Mouse (Mus musculus) MEL-GATA-1-ER (cell line): Measurements from ENCODE around the gene Bcl7c.

Experiments
- DNase-seq: peaks from one replicate; pipeline ENCODE4 v3.0.0-alpha.2; 2012; ENCODE audit warnings: low read depth; ENCODE audit errors: extremely low read depth

The Bcl7c gene

GRCm38 (mm10) chr7:127685304-127686018 lies 23.3 kb downstream of the Bcl7c start:
- DNase-seq: no peak

- DNase-seq: no peak
Measured at GRCm38 (mm10) chr7:127681888-127682553, 26.7 kb downstream of the Bcl7c start.

DNA sequence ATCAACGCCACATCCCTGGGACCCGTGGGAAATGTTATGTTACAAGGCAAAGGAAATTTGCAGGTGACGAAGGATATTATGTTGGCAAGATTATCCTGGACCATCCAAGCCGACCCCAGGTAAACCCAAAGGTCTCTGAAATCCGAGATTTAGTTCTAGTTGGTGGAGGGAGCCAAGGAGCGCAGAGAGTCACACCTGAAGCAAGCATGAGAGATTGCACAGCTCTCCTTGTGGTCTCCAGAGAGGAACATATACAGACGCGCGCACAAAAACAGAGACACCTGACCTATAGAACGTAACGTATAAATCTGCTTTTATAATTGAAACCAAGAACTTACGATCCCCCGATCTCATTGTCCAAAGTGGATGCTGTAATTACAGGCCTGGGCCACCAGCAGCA lies 28.2 kb downstream of the Bcl7c start:
- no peak for DNase-seq

DNA sequence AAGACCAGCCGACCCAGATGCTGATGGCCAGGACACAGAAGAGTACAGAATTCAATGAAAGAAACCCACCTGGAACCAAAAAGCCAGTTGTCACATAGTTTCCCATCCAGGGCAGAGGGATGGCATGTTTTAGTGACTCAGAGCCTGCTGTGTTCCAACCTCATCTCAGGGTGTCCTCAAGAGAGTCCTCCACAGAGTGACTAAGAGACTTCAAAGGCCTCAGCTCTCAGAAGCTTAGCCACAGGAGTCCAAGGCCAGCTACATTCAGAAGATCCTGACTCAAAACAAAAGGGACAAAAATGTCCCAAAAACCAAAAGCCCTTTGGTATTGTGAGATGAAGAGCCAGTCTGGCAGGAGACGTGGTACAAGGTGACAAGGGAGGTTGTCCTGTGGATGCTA lies 29.9 kb downstream of the Bcl7c start:
- DNase-seq: no peak

- no peak for DNase-seq
Measured at GRCm38 (mm10) chr7:127677609-127678008, 31.1 kb downstream of the Bcl7c start.

DNA sequence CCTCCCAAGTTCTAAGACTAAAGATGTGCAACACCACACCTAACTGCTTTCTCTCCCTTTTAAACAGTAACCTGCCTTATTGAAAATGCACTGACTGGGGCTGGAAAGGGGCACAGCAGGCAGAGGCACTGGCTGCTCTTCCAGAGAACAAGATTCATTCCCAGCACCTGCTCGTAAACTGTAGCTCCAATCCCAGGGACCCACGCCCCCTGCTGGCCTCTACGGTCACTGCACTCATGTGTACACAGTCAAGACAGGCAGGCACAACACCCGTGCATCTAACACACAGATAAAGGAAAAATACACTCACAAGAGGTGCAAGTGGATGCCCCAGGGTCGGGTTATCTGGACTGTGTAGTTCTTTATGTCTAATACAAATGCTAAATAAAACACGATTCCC lies 31.7 kb downstream of the Bcl7c start:
- DNase-seq: peak; percentile 35

GRCm38 (mm10) chr7:127675391-127675811 lies 33.3 kb downstream of the Bcl7c start:
- no peak for DNase-seq

DNA sequence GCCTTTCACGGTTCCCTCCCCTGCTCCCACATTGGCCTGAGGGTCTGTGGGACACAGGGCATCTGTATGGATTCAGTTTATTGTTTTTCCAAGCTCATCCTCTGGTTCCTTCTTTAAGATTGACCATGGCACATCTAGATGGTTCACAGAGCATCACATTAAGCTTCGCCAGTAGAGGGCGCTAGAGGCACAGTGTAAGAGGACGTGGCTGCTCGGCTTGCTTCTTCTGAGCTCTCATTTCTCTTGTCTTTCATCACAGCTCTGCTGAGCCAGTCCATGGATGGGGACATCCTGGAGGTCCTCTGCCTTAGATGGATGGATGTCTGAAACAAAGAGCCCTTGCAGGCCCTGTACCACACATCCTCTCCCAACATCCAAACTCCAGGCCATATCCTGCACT lies 33.8 kb downstream of the Bcl7c start:
- peak; percentile 50 for DNase-seq

DNA sequence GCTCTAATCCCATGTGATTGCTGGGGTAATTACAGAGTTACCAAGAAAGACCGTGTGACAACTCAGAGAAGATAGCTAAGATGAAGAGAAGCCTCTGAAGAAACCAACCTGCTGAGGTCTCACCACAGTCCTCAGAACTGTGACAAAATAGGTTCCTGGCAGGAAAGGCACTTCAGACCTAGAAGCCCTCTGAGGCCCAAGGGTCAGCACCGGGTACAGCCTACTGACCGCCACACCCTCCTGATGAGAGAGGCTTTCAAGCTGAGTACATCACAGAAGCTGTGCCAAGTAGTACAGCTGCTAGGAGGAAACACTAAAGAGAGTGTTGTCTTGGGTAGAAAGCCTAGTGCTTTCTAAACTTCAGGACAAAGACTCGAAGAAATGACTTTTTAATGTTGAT lies 36.0 kb downstream of the Bcl7c start:
- DNase-seq: no peak

DNA sequence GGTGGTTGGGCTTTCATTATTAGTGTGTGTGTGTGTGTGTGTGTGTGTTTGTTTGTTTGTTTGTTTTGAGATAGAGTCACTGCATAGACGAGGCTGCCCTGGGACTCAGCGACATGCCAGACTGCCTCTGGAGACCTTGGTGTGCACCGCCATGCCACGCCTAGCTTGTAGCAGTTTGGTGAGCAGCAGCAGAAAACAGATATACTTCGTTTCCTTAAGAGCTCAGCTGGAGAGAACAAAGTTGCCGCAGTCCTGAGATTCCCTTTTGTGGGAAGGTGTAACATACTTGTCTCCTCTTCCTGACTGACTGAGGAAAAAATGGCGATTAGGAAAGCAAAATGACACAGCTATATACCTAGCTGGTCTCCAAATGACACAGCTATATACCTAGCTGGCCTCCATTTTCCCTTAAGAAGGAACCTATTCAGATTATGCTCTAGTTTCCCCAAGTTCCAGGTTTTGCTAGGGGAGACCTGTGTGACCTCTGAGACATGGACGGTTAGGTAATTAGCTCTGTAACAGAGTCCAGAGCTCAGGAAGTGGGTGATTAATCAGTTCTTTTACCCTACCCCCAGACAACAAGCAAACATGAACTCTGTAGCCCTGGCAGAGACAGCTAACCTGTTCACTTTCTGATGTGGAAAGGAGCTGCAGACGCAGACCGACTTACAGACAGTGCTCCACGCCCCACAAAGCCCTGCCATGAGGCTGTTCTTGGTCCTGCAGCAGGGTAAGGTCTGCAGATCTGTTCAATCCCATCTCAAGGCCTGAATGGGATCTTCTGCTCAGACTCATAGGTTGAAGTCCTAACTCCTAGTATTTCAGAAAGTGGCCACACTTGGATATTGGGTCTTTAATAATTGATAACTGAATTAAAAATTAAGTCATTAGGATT lies 36.6 kb downstream of the Bcl7c start:
- no peak for DNase-seq

DNA sequence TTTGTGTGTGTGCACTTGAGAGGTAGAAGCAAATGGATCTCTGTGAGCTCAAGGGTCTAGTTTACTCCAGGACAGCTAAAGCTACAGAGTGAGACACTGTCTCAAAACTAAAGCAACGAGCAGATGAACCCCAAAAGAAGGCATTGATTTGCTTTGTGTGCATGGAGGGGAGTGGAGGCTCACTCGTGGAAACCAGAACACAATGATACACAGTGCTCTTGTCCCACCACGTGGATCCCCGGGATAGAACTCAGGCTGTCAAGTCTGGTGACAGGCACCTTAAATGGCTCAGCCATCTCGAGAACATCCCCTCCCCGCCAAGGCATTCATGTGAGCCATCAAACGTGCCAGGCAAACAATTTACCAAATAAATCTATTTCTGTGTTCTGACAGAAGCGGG lies 41.6 kb downstream of the Bcl7c start:
- DNase-seq: no peak

DNA sequence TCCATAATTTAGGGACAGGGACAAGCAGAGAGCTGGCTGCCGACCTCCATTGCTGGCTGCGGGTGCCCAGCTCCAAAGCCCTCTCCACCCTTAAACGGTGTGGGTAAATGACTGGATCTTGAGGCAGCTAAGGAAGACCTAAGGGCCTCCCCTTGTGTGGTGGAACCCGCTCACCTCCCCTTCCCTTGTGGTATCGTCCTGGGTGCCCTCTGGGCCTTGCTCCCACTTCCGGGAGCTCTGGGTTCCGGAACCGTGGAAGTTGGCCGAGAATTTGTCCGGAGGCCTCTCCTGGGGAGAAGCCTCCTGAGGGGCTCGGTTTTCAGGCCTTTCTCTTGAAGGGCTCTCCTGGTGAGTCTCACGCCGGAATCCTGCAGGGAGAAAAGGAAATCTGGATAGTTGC lies 42.1 kb downstream of the Bcl7c start:
- no peak for DNase-seq

DNA sequence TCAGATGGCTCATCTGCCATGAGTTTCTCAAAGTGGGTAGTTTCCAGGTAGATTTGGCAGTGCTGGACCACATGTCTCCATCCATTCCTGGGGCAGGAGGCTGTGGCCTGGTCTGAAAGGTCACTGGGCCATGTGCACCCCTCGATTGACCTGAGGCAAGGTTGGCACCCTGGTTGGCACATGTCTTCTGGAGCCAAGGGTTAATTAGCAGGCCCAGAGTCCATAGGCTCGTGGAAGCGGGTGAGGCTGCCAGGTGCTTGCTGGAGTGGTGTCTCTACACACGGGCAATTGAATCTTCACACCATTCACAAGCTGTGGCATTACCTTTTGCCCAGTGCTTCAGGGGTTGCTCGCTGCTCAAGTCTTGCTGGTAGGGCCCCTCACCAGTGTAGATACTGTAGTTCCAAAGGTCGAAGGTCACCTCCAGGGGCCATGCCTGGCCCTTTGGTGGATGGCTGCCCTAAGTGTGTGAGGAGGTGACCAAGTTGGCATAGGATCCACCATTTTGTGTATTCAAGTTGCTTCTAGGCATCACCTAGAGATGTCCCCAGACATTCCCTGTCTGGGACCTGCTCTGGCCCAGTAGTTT lies 42.6 kb downstream of the Bcl7c start:
- DNase-seq: no peak

- no peak for DNase-seq
Measured at GRCm38 (mm10) chr7:127662926-127663325, 45.8 kb downstream of the Bcl7c start.

- no peak for DNase-seq
Measured at GRCm38 (mm10) chr7:127661833-127662232, 46.9 kb downstream of the Bcl7c start.

DNA sequence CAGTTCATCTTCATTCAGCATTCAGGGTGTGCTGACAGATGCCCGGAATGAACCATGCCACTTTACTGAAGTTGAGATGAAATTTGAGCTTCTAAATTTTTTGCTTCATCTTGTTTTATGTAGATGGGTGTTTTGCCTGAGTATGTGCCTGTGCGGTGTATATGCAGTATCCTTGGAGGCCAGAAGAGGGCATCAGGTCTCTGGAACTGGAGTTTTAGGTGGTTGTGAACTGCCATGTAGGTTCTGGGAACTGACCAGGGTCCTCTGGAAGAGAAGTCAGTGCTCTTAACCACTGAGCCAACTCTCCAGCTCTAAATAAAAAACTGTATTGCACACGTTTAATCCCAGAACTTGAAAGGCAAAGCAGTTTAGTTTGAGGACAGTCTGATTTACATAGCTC lies 47.9 kb downstream of the Bcl7c start:
- no peak for DNase-seq

DNA sequence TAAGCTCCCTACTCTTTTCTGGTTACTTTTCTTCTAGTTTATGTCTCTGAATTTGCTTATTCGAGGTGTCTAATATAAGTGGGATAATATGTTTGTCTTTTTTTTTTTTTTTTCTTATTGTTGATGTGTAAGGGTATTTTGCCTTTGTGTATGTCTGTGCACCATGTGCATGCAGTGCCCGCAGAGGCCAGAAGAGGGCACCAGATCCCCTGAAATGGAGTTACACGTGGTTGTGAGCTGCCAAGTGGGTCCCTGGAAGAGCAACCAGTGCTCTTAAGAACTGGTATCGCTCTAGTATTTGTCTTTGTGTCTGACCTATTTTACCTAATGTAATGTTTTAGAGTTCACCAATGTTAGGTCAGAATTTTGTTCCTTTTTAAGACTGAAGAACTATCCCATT lies 51.8 kb downstream of the Bcl7c start:
- peak; percentile 66 for DNase-seq

- DNase-seq: no peak
Measured at GRCm38 (mm10) chr7:127654318-127654717, 54.4 kb downstream of the Bcl7c start.

DNA sequence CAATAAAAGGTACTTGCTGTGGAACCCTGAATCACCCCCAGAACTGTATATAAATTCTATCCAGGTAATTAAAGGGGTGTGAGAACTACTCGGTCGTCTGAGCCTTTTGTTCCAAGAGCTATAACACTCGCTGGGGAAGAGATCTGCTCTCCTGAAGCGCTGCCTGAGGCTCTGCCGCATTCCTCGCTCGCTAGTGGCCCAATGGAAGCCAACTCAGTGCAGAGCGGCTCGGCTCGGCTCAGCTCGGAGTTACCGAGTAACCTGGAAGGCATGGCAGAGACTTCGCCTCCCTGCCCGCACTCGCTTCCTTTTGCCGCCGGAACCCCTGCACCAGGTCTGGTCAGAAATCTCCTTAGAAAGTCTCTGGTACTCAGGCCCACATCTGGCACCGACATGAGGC lies 56.7 kb downstream of the Bcl7c start:
- DNase-seq: no peak

DNA sequence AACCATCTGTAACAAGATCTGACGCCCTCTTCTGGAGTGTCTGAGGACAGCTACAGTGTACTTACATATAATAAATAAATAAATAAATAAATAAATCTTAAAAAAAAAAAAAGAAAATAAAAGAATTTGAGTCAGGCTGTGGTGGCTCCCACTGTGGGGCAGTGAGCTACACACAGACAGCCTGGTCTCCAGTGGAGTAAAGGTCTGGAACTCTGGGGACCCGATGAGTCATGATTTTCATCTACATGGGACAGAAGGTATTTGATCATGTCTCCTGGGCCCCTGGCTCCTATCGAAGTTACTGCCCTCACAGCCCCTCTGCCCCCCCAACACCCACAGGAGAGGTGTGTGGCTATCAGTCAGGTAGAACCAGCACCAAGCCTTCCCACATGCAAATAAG lies 57.1 kb downstream of the Bcl7c start:
- DNase-seq: no peak

DNA sequence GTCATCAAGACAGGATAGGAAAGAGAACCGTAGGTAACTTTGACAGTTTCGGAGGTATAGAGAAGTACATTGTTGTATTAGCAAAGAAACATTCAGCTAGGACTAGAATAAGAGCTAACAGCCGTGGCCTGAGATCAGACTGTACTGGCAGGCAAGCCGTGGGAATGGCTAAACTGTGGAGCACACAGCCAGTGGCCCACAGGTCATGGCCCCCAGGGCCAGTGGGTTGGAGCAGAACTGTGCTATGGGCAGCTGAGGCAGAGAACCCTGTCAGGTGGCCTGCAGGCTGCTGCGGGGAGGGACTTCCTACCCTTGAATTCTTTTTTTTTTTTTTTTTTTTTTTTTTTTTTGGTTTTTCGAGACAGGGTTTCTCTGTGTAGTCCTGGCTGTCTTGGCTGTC lies 59.5 kb downstream of the Bcl7c start:
- no peak for DNase-seq
